Mouse (Mus musculus): ENCODE measurements around the gene Ifngr1. TPM values are rescaled to one million over a fixed set of nuclear protein-coding genes. Genes with fewer than 3 reads are reported as not detected.

Ifngr1 gene
- total RNA-seq, 2 experiments from 2014 or later, result 31.6 to 32.1 TPM

- no peak for DNase-seq
These were observed 2.1 kb upstream of the Ifngr1 start for GRCm38 (mm10) chr10:19589626-19590025.

- no peak for DNase-seq
These were observed 486 bp upstream of the Ifngr1 start for GRCm38 (mm10) chr10:19591286-19591640.

GRCm38 (mm10) chr10:19592556-19592955 lies 807 bp downstream of the Ifngr1 start:
- no peak for DNase-seq

GRCm38 (mm10) chr10:19593296-19593695 lies 1.5 kb downstream of the Ifngr1 start:
- DNase-seq, result no peak

GRCm38 (mm10) chr10:19594201-19594905 lies 2.6 kb downstream of the Ifngr1 start:
- no peak for DNase-seq

- DNase-seq, result no peak
These were observed 5.1 kb downstream of the Ifngr1 start for GRCm38 (mm10) chr10:19596866-19597265.

- DNase-seq, result no peak
These were observed 6.3 kb downstream of the Ifngr1 start for GRCm38 (mm10) chr10:19598091-19598490.

GRCm38 (mm10) chr10:19599331-19600092 lies 7.8 kb downstream of the Ifngr1 start:
- DNase-seq, result no peak

GRCm38 (mm10) chr10:19600093-19600420 lies 8.3 kb downstream of the Ifngr1 start:
- no peak for DNase-seq

GRCm38 (mm10) chr10:19601502-19601901 lies 9.8 kb downstream of the Ifngr1 start:
- peak; percentile 54 for DNase-seq

- DNase-seq, result no peak
These were observed 11.5 kb downstream of the Ifngr1 start for GRCm38 (mm10) chr10:19603231-19603630.

GRCm38 (mm10) chr10:19609125-19609524 lies 17.4 kb downstream of the Ifngr1 start:
- DNase-seq, result no peak

- DNase-seq, result no peak
These were observed 19.9 kb downstream of the Ifngr1 start for GRCm38 (mm10) chr10:19611616-19612015.

GRCm38 (mm10) chr10:19613111-19613753 lies 21.5 kb downstream of the Ifngr1 start:
- DNase-seq, result peak; percentile 44

GRCm38 (mm10) chr10:19619736-19620135 lies 28.0 kb downstream of the Ifngr1 start:
- DNase-seq, result no peak

- no peak for DNase-seq
These were observed 29.8 kb downstream of the Ifngr1 start, which contains the start of gene Il22ra2 for GRCm38 (mm10) chr10:19621408-19622048. Il22ra2 (plus strand) TSS chr10:19621998.

- DNase-seq, result no peak
These were observed 32.9 kb downstream of the Ifngr1 start for GRCm38 (mm10) chr10:19624617-19625016.

- no peak for DNase-seq
These were observed 35.6 kb downstream of the Ifngr1 start for GRCm38 (mm10) chr10:19627342-19627741.

GRCm38 (mm10) chr10:19627748-19628147 lies 36.0 kb downstream of the Ifngr1 start:
- no peak for DNase-seq

- no peak for DNase-seq
These were observed 40.0 kb downstream of the Ifngr1 start for GRCm38 (mm10) chr10:19631616-19632195.

GRCm38 (mm10) chr10:19638851-19639250 lies 47.1 kb downstream of the Ifngr1 start:
- DNase-seq, result no peak

GRCm38 (mm10) chr10:19639630-19640029 lies 47.9 kb downstream of the Ifngr1 start:
- no peak for DNase-seq

GRCm38 (mm10) chr10:19645119-19645518 lies 53.4 kb downstream of the Ifngr1 start:
- DNase-seq, result no peak

Measured in heart, postnatal 4 days (tissue).